Mouse (Mus musculus) embryonic facial prominence, embryonic 15.5 days (tissue): ENCODE results near the gene Nmrk2. TPM values are rescaled to one million over a fixed set of nuclear protein-coding genes. Genes with fewer than 3 reads are reported as not detected.

ENCODE experiments used
- ATAC-seq: fragments of 200-750 bp; cut with Nextera tagmentation; 2 replicates; pipeline ENCODE4 v1.8.0; 2017; ENCODE audit warnings: low read depth, moderate TSS enrichment; ENCODE audit not compliant: insufficient number of reproducible peaks, low FRiP score, low TSS enrichment
- H3K27ac ChIP-seq: fragments of 300-500 bp; sonication (generic); replicated peaks from 2 replicates; pipeline ENCODE4 v1.5.1; 2015; ENCODE audit warnings: mild to moderate bottlenecking, inconsistent platforms
- H3K27me3 ChIP-seq: fragments of 300-500 bp; sonication (generic); 2 replicates; pipeline ENCODE4 v1.6.1; 2015; ENCODE audit warnings: inconsistent platforms
- H3K36me3 ChIP-seq: fragments of 300-500 bp; sonication (generic); 2 replicates; pipeline ENCODE4 v1.6.1; 2015; ENCODE audit warnings: mild to moderate bottlenecking, inconsistent platforms
- H3K4me1 ChIP-seq: fragments of 300-500 bp; sonication (generic); 2 replicates; pipeline ENCODE4 v1.6.1; 2015; ENCODE audit warnings: inconsistent platforms
- H3K4me2 ChIP-seq: fragments of 300-500 bp; sonication (generic); replicated peaks from 2 replicates; pipeline ENCODE4 v1.6.1; 2015; ENCODE audit warnings: mild to moderate bottlenecking, inconsistent platforms
- H3K4me3 ChIP-seq: fragments of 300-500 bp; sonication (generic); replicated peaks from 2 replicates; pipeline ENCODE4 v1.5.1; 2015; ENCODE audit warnings: mild to moderate bottlenecking, inconsistent platforms
- H3K9ac ChIP-seq: fragments of 300-500 bp; sonication (generic); 2 replicates; pipeline ENCODE4 v1.6.1; 2015; ENCODE audit warnings: inconsistent platforms
- H3K9me3 ChIP-seq: fragments of 300-500 bp; sonication (generic); replicated peaks from 2 replicates; pipeline ENCODE4 v1.6.1; 2016; ENCODE audit warnings: inconsistent platforms
- WGBS: fragments of 180-500 bp; shearing (Covaris S2); methylation state at CpG from one replicate; pipeline ENCODE4 v1.1.7; 2015; 5-methylcytosine and 5-hydroxymethylcytosine counted together
- polyA plus RNA-seq: library from polyadenylated mRNA; unstranded; fragments of >200 nt; fragmentation: Nextera tagmentation; extraction: Ambion mirVana; gene quantifications from 2 replicates; pipeline ENCODE4 v1.2.1, GENCODE M21; 2015

Nmrk2 gene
- polyA plus RNA-seq, 1 experiment from 2014 or later: 0.36 TPM

GRCm38 (mm10) chr10:81216260-81216659, 14.4 kb upstream of the Nmrk2 start:
- H3K4me3 ChIP-seq: no peak overlapping the region
- H3K27me3 ChIP-seq: no peaks in the 10 kb centered on the region; the same call in 1 of the 2 replicates
- H3K27ac ChIP-seq: no peak overlapping the region
- no peaks in the 10 kb centered on the region for H3K36me3 ChIP-seq
- no peak overlapping the region for H3K9ac ChIP-seq
- H3K4me1 ChIP-seq: no peaks in the 10 kb centered on the region
- no peak for ATAC-seq
- no peaks in the 10 kb centered on the region for H3K9me3 ChIP-seq
- WGBS: 79% methylated on average over 6 of the region's 6 CpGs
- H3K4me2 ChIP-seq: no peak overlapping the region

- Histone ChIP-seq H3K4me2 (no peak overlapping the region), H3K4me3 (no peak overlapping the region), H3K27ac (no peak overlapping the region), H3K9me3 (no peaks in the 10 kb centered on the region), H3K9ac (no peak overlapping the region), H3K36me3 (no peaks in the 10 kb centered on the region), H3K27me3 (peaks cover 3% of the 10 kb centered on the region; the same call in 1 of the 2 replicates), H3K4me1 (no peaks in the 10 kb centered on the region)
- WGBS: 93% methylated on average over 5 of the region's 5 CpGs
- ATAC-seq: no peak
Observed at GRCm38 (mm10) chr10:81210154-81210553, 8.3 kb upstream of the Nmrk2 start.

DNA sequence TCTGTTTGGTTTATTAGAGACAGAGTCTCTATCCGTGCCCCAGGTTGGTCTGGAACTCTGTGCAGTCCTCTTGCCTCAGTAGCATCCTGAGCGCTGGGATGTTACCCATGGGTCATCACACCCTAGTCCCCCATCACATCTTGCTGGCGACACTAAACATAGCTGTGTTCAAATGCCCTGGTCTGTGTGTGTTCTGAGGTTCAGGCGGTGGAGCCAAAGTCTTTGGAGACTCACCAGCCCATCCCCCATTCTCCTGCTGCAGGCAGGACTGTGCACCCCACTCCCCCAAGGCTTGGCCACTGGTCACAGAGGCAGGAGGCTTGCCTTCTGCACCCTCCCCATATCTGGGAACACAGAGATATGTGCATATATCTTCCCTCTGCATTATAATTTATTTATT, 2.3 kb upstream of the Nmrk2 start:
- Histone ChIP-seq H3K4me1 (no peaks in the 10 kb centered on the region), H3K4me3 (no peak overlapping the region), H3K9ac (no peak overlapping the region), H3K27ac (no peak overlapping the region), H3K36me3 (no peaks in the 10 kb centered on the region), H3K9me3 (no peaks in the 10 kb centered on the region), H3K27me3 (peaks cover 5% of the 10 kb centered on the region; the same call in 1 of the 2 replicates), H3K4me2 (no peak overlapping the region)
- ATAC-seq: no peak
- WGBS: 70% methylated on average over 4 of the region's 4 CpGs

GRCm38 (mm10) chr10:81202978-81203720, 1.3 kb upstream of the Nmrk2 start:
- WGBS: 66% methylated on average over 8 of the region's 8 CpGs
- no peak overlapping the region for H3K27ac ChIP-seq
- no peak for ATAC-seq

GRCm38 (mm10) chr10:81200605-81201287, 1.1 kb downstream of the Nmrk2 start:
- Histone ChIP-seq H3K4me3 (no peak overlapping the region), H3K4me1 (no peaks in the 10 kb centered on the region), H3K27me3 (peaks cover 21% of the 10 kb centered on the region), H3K36me3 (no peaks in the 10 kb centered on the region), H3K9me3 (no peaks in the 10 kb centered on the region), H3K27ac (no peak overlapping the region), H3K4me2 (no peak overlapping the region), H3K9ac (no peak overlapping the region)
- WGBS: 75% methylated on average over 20 of the region's 20 CpGs
- ATAC-seq: no peak

More at GRCm38 (mm10) chr10:81202978-81203720, 1.3 kb upstream of the Nmrk2 start:
- H3K36me3 ChIP-seq: no peaks in the 10 kb centered on the region
- no peak overlapping the region for H3K4me3 ChIP-seq
- peaks cover 8% of the 10 kb centered on the region; the same call in 1 of the 2 replicates for H3K27me3 ChIP-seq
- no peaks in the 10 kb centered on the region for H3K4me1 ChIP-seq
- no peaks in the 10 kb centered on the region for H3K9me3 ChIP-seq
- no peak overlapping the region for H3K4me2 ChIP-seq
- no peak overlapping the region for H3K9ac ChIP-seq

DNA sequence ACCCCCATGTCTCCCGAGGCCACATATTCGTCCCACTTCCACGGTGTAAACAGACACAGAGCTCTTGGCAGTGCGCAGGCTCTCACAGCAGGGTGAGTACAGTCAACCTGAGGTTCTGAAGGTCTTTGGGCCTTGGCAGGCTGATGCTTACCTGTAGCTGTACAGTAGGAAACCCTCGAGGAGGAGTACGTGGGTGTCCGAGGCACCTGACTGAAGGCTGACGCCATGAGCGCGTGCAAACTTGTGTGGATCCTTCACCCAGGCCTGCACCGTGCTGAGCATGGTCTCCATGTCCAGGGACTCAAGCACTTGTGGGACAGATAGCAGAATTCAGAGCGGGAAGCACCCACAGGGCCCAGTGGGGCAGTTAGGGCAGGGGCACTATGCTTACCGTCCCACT, 1.7 kb downstream of the Nmrk2 start:
- no peaks in the 10 kb centered on the region for H3K9me3 ChIP-seq

GRCm38 (mm10) chr10:81198990-81199389, 2.9 kb downstream of the Nmrk2 start:
- ATAC-seq: no peak
- Histone ChIP-seq H3K9ac (no peak overlapping the region), H3K4me3 (no peak overlapping the region), H3K9me3 (no peaks in the 10 kb centered on the region), H3K4me1 (peaks cover 7% of the 10 kb centered on the region), H3K36me3 (no peaks in the 10 kb centered on the region), H3K4me2 (no peak overlapping the region), H3K27me3 (peaks cover 38% of the 10 kb centered on the region), H3K27ac (no peak overlapping the region)
- WGBS: 82% methylated on average over 6 of the region's 6 CpGs

More for the DNA sequence above, 1.7 kb downstream of the Nmrk2 start:
- Histone ChIP-seq H3K4me1 (no peaks in the 10 kb centered on the region), H3K27me3 (peaks cover 27% of the 10 kb centered on the region), H3K9ac (no peak overlapping the region), H3K36me3 (no peaks in the 10 kb centered on the region), H3K27ac (no peak overlapping the region), H3K4me3 (no peak overlapping the region), H3K4me2 (no peak overlapping the region)
- ATAC-seq: no peak
- WGBS: 78% methylated on average over 13 of the region's 13 CpGs

DNA sequence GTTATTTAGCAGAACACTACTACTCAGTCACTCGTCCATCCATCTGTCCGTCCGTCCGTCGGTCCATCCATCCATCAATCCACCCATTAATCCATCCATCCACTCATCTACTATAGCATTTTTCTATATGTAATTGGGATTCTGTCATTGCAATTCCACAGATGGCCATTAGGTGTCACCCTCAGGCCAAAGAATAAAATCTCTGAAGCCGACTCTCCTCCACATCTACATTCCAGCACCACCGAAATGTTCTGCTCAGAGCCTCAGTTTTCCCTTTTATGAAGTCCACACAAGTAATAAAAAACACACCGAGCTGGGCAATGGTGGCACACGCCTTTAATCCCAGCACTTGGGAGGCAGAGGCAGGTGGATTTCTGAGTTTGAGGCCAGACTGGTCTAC, 3.6 kb downstream of the Nmrk2 start:
- no peak overlapping the region for H3K4me2 ChIP-seq
- H3K36me3 ChIP-seq: no peaks in the 10 kb centered on the region
- no peak overlapping the region for H3K4me3 ChIP-seq
- no peak overlapping the region for H3K27ac ChIP-seq
- H3K9ac ChIP-seq: no peak overlapping the region
- peaks cover 44% of the 10 kb centered on the region for H3K27me3 ChIP-seq
- H3K4me1 ChIP-seq: peaks cover 11% of the 10 kb centered on the region
- no peak for ATAC-seq
- no peaks in the 10 kb centered on the region for H3K9me3 ChIP-seq
- whole genome bisulfite sequencing: 4% methylated on average over 9 of the region's 9 CpGs

GRCm38 (mm10) chr10:81197305-81197704, 4.5 kb downstream of the Nmrk2 start:
- Histone ChIP-seq H3K27me3 (peaks cover 46% of the 10 kb centered on the region), H3K9ac (no peak overlapping the region), H3K4me3 (no peak overlapping the region), H3K27ac (no peak overlapping the region), H3K4me1 (peaks cover 18% of the 10 kb centered on the region), H3K36me3 (no peaks in the 10 kb centered on the region), H3K9me3 (no peaks in the 10 kb centered on the region), H3K4me2 (no peak overlapping the region)
- WGBS: 46% methylated on average over 6 of the region's 6 CpGs
- ATAC-seq: no peak

- Histone ChIP-seq H3K27me3 (peaks cover 46% of the 10 kb centered on the region), H3K4me1 (peaks cover 24% of the 10 kb centered on the region), H3K9me3 (no peaks in the 10 kb centered on the region), H3K9ac (no peak overlapping the region), H3K4me3 (no peak overlapping the region), H3K4me2 (no peak overlapping the region), H3K36me3 (no peaks in the 10 kb centered on the region), H3K27ac (no peak overlapping the region)
- ATAC-seq: no peak
- 58% methylated on average over 11 of the region's 11 CpGs for WGBS
Observed at GRCm38 (mm10) chr10:81196470-81197065, 5.3 kb downstream of the Nmrk2 start.

DNA sequence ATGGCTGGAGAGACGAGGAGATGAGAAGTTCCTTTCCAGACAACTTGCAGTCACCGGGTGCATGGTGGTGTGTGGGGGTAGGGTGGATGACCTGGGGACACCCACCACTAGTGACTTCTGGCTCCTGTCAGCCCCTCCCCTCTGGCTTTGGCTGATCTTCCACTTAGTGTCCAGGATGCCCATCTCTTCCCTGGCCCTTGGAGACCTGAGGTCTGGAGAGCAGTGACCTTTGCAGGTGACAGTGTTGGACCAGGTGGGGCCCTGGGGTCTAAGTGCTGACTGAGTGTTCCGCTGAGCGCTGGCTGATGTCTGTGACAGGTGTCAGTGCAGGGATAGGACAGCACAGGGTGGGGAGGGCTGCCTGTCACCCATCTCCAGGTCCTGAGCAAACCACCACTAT, 6.6 kb downstream of the Nmrk2 start:
- H3K4me2 ChIP-seq: no peak overlapping the region
- peaks cover 34% of the 10 kb centered on the region for H3K4me1 ChIP-seq
- 0 out of 2 replicates have a peak overlapping the region, but pooled peaks have one; percentile 11 for H3K4me3 ChIP-seq
- H3K27me3 ChIP-seq: peaks cover 46% of the 10 kb centered on the region
- H3K9me3 ChIP-seq: no peaks in the 10 kb centered on the region
- no peak overlapping the region for H3K9ac ChIP-seq
- no peak for ATAC-seq
- peaks cover 8% of the 10 kb centered on the region for H3K36me3 ChIP-seq
- H3K27ac ChIP-seq: no peak overlapping the region
- 53% methylated on average over 4 of the region's 4 CpGs for WGBS
